23 mouse cellular contexts compared by ENCODE assay signal in the genomic region with DNA sequence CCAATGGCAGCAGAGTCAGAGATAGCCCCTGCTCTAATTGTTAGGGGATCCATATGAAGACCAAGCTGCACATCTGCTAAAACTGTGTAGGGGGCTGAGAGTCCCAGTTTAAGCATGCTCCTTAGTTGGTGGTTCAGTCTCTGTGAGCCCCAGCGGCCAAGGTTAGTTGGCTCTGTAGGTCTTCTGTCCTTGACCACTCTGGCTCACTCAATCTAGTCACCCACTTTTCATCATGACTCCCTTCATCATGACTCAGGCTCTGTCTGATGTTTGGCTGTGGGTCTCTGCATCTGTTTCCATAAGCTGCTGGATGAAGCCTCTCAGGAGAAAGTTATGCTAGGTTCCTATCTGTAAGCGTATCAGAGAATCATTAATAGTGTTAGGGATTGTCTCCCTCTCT. TPM values are rescaled to one million over a fixed set of nuclear protein-coding genes. Genes with fewer than 3 reads are reported as not detected.
DNase-seq lines count a peak whose midpoint lies in the region.
"Had no signal": no experiment of that assay in that cellular context is flagged by ENCODE, and none has a peak within 500 bp of the region (broad histone marks: within the 10 kb centered on the region; RNA-seq: fewer than 3 reads in every experiment).

No protein-coding gene starts in this region.

- DNase-seq in adrenal gland, adult 2 months = peak; percentile 53
- DNase-seq in adrenal gland, postnatal 10 days = no peak
- DNase-seq in adrenal gland, postnatal 14 days = peak; percentile 7
- DNase-seq in adrenal gland, postnatal 4 days (ENCODE audit: low spot score in 2 of 2) = no peak
- peak; percentile 15 to 31 for DNase-seq in adrenal gland, postnatal 36 days
- DNase-seq: B cell, adult 2 months; cerebellum, adult 11-12 months; cerebellum, adult 2 months; cerebellum, adult 9-10 months; cerebellum, postnatal 10 days; cerebellum, postnatal 25 days; forebrain, postnatal 0 days had no signal

RNA-seq across cellular contexts. Expression of gene Olfr195, which starts 5.2 kb away (rescaled TPM):
- not detected for total RNA-seq in adrenal gland, adult 2 months (2021)
- not detected in 2 replicates for polyA plus RNA-seq in adrenal gland, adult 2 months (2012; rRNA removed)
- total RNA-seq in adrenal gland, postnatal 10 days (2021) = not detected
- not detected in 2 replicates for total RNA-seq in adrenal gland, postnatal 14 days (2021)
- total RNA-seq in adrenal gland, postnatal 4 days (2021) = not detected
- not detected for total RNA-seq in adrenal gland, postnatal 36 days (2021)
- total RNA-seq: CH12.LX; forebrain, postnatal 0 days had no signal
- polyA plus RNA-seq: CD4-positive, CD25-positive, alpha-beta regulatory T cell, adult 4 months; cerebellum, adult 2 months; cortical plate, adult 2 months; embryonic facial prominence, embryonic 10.5 days; embryonic facial prominence, embryonic 12.5 days; embryonic facial prominence, embryonic 14.5 days; forebrain, embryonic 11.5 days; forebrain, embryonic 13.5 days; forebrain, embryonic 15.5 days; forebrain, postnatal 0 days; G1E; Patski had no signal

RNA-seq across cellular contexts. Expression of gene Olfr196, which starts 18.3 kb away (rescaled TPM):
- not detected for total RNA-seq in adrenal gland, adult 2 months (2021)
- not detected in 2 replicates for polyA plus RNA-seq in adrenal gland, adult 2 months (2012; rRNA removed)
- total RNA-seq in adrenal gland, postnatal 10 days (2021) = not detected
- not detected in 2 replicates for total RNA-seq in adrenal gland, postnatal 14 days (2021)
- not detected for total RNA-seq in adrenal gland, postnatal 4 days (2021)
- total RNA-seq in adrenal gland, postnatal 36 days (2021) = not detected
- total RNA-seq: CH12.LX; forebrain, postnatal 0 days; G1E had no signal
- polyA plus RNA-seq: CD4-positive, CD25-positive, alpha-beta regulatory T cell, adult 4 months; cerebellum, adult 2 months; cortical plate, adult 2 months; embryonic facial prominence, embryonic 10.5 days; embryonic facial prominence, embryonic 12.5 days; embryonic facial prominence, embryonic 14.5 days; forebrain, embryonic 11.5 days; forebrain, embryonic 13.5 days; forebrain, embryonic 15.5 days; forebrain, postnatal 0 days; G1E; Patski had no signal

RNA-seq across cellular contexts. Expression of gene Olfr194, which starts 31.1 kb away (rescaled TPM):
- not detected for total RNA-seq in adrenal gland, adult 2 months (2021)
- not detected in 2 replicates for polyA plus RNA-seq in adrenal gland, adult 2 months (2012; rRNA removed)
- total RNA-seq in adrenal gland, postnatal 10 days (2021) = not detected
- total RNA-seq in adrenal gland, postnatal 14 days (2021) = not detected in 2 replicates
- total RNA-seq in adrenal gland, postnatal 4 days (2021) = not detected
- not detected for total RNA-seq in adrenal gland, postnatal 36 days (2021)
- total RNA-seq: CH12.LX; forebrain, postnatal 0 days had no signal
- polyA plus RNA-seq: CD4-positive, CD25-positive, alpha-beta regulatory T cell, adult 4 months; cerebellum, adult 2 months; cortical plate, adult 2 months; embryonic facial prominence, embryonic 10.5 days; embryonic facial prominence, embryonic 12.5 days; embryonic facial prominence, embryonic 14.5 days; forebrain, embryonic 11.5 days; forebrain, embryonic 13.5 days; forebrain, embryonic 15.5 days; forebrain, postnatal 0 days; G1E; Patski had no signal

RNA-seq across cellular contexts. Expression of gene Olfr193, which starts 40.3 kb away (rescaled TPM):
- total RNA-seq in adrenal gland, adult 2 months (2021) = not detected
- polyA plus RNA-seq in adrenal gland, adult 2 months (2012; rRNA removed) = not detected in 2 replicates
- total RNA-seq in adrenal gland, postnatal 10 days (2021) = not detected
- not detected in 2 replicates for total RNA-seq in adrenal gland, postnatal 14 days (2021)
- total RNA-seq in adrenal gland, postnatal 4 days (2021) = not detected
- not detected for total RNA-seq in adrenal gland, postnatal 36 days (2021)
- total RNA-seq: CH12.LX; forebrain, postnatal 0 days had no signal
- polyA plus RNA-seq: CD4-positive, CD25-positive, alpha-beta regulatory T cell, adult 4 months; cerebellum, adult 2 months; cortical plate, adult 2 months; embryonic facial prominence, embryonic 10.5 days; embryonic facial prominence, embryonic 12.5 days; embryonic facial prominence, embryonic 14.5 days; forebrain, embryonic 11.5 days; forebrain, embryonic 13.5 days; forebrain, embryonic 15.5 days; forebrain, postnatal 0 days; G1E; Patski had no signal

RNA-seq across cellular contexts. Expression of gene Olfr198, which starts 51.3 kb away (rescaled TPM):
- total RNA-seq in adrenal gland, adult 2 months (2021) = not detected
- not detected in 2 replicates for polyA plus RNA-seq in adrenal gland, adult 2 months (2012; rRNA removed)
- not detected for total RNA-seq in adrenal gland, postnatal 10 days (2021)
- not detected in 2 replicates for total RNA-seq in adrenal gland, postnatal 14 days (2021)
- not detected for total RNA-seq in adrenal gland, postnatal 4 days (2021)
- not detected for total RNA-seq in adrenal gland, postnatal 36 days (2021)
- total RNA-seq: CH12.LX; forebrain, postnatal 0 days; G1E had no signal
- polyA plus RNA-seq: CD4-positive, CD25-positive, alpha-beta regulatory T cell, adult 4 months; cerebellum, adult 2 months; cortical plate, adult 2 months; embryonic facial prominence, embryonic 10.5 days; embryonic facial prominence, embryonic 12.5 days; embryonic facial prominence, embryonic 14.5 days; forebrain, embryonic 11.5 days; forebrain, embryonic 13.5 days; forebrain, embryonic 15.5 days; forebrain, postnatal 0 days; G1E; Patski had no signal

Comparison
In these comparisons a context has a peak if more than half of its experiments do, and no peak if none do; other contexts are left out.
1. DNase-seq: peak in adrenal gland, adult 2 months (single experiment), adrenal gland, postnatal 14 days (single experiment) and adrenal gland, postnatal 36 days (2 of 2); none in adrenal gland, postnatal 10 days (single experiment) and adrenal gland, postnatal 4 days (0 of 2).